Mouse (Mus musculus) liver, embryonic 14.5 days (tissue): Measurements from ENCODE around the gene Pemt.

Source experiments
- CTCF ChIP-seq: IDR thresholded peaks from 2 replicates; pipeline ENCODE4 v1.5.1; 2016; ENCODE audit warnings: antibody characterized with exemption, low read depth, control low read depth
- EP300 ChIP-seq: IDR thresholded peaks from 2 replicates; pipeline ENCODE4 v1.6.1; 2016; ENCODE audit warnings: antibody characterized with exemption, low read depth

- TF ChIP-seq CTCF (no peak), EP300 (no peak)
Observed at GRCm38 (mm10) chr11:59937615-59938014, 108.7 kb downstream of the Pemt start.
